Mouse (Mus musculus) small intestine, adult 2 months (tissue): Measurements from ENCODE around the gene Gdnf. TPM values are rescaled to one million over a fixed set of nuclear protein-coding genes. Genes with fewer than 3 reads are reported as not detected.

Source experiments
- H3K27ac ChIP-seq: fragments of 200-500 bp; 2 replicates; pipeline ENCODE4 v1.5.1; 2012; ENCODE audit warnings: low read depth, low read length, control low read depth, inconsistent platforms; ENCODE audit not compliant: insufficient read depth
- H3K27me3 ChIP-seq: fragments of 200-500 bp; 2 replicates; pipeline ENCODE4 v1.6.1; 2012; ENCODE audit warnings: mild to moderate bottlenecking, moderate library complexity, low read length, inconsistent platforms; ENCODE audit not compliant: control insufficient read depth, insufficient read depth
- H3K36me3 ChIP-seq: fragments of 200-500 bp; 2 replicates; pipeline ENCODE4 v1.6.1; 2012; ENCODE audit warnings: mild to moderate bottlenecking, low read length, control low read depth, inconsistent platforms; ENCODE audit not compliant: control insufficient read depth, insufficient read depth
- H3K4me1 ChIP-seq: fragments of 200-500 bp; 2 replicates; pipeline ENCODE4 v1.6.1; 2012; ENCODE audit warnings: low read length, inconsistent platforms, mixed read lengths; ENCODE audit not compliant: control insufficient read depth, insufficient read depth, insufficient read length
- H3K4me3 ChIP-seq: fragments of 200-500 bp; 2 replicates; pipeline ENCODE4 v1.5.1; 2012; ENCODE audit warnings: low read depth, mild to moderate bottlenecking, control low read depth, inconsistent platforms, low read length, moderate library complexity
- CTCF ChIP-seq: fragments of 200-500 bp; IDR thresholded peaks from 2 replicates; pipeline ENCODE4 v1.5.1; 2012; ENCODE audit warnings: low read depth, mild to moderate bottlenecking, control low read depth, inconsistent platforms, low read length, moderate library complexity, mixed read lengths; ENCODE audit not compliant: insufficient replicate concordance, insufficient read length; ENCODE audit errors: extremely low read depth
- POLR2A ChIP-seq: fragments of 200-500 bp; IDR thresholded peaks from 2 replicates; pipeline ENCODE4 v1.6.1; 2012; ENCODE audit warnings: low read depth, mild to moderate bottlenecking, control low read depth, inconsistent platforms, low read length, moderate library complexity
- WGBS: fragments of 180-500 bp; shearing (Covaris S2); methylation state at CpG from one replicate; pipeline ENCODE4 v1.1.7; 2018; 5-methylcytosine and 5-hydroxymethylcytosine counted together
- polyA plus RNA-seq: library from polyadenylated mRNA; depleted of rRNA; stranded (reverse); fragments of >200 nt; gene quantifications from 2 replicates; pipeline ENCODE4 v1.2.3, GENCODE M21; 2012

Gdnf gene
- polyA plus RNA-seq, 1 experiment, result 1.1 TPM

DNA sequence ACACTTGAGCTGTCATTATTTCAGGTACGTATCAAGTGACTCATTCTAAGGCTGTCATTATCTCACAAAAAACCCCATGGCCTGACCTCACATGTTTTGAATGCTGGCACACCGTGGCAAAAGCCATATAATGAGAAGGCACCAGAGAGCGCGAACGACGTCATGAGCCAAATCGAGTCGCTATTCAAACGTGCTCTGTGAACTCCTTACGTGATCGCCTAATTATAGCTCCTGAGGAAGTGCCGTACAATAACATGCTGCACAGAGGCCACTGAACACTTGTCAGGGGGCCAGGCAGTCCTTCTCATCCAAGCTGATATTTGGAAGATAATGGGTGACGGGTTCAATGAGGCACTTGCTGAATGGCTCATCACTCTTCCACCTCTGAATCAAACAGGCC, 46.8 kb downstream of the Gdnf start:
- TF ChIP-seq CTCF (no peak), POLR2A (no peak)
- 74% methylated on average over 13 of the region's 13 CpGs for whole genome bisulfite sequencing
- Histone ChIP-seq H3K4me3 (no peak overlapping the region), H3K4me1 (no peaks in the 10 kb centered on the region), H3K27ac (no peak overlapping the region), H3K36me3 (no peaks in the 10 kb centered on the region), H3K27me3 (no peaks in the 10 kb centered on the region)

DNA sequence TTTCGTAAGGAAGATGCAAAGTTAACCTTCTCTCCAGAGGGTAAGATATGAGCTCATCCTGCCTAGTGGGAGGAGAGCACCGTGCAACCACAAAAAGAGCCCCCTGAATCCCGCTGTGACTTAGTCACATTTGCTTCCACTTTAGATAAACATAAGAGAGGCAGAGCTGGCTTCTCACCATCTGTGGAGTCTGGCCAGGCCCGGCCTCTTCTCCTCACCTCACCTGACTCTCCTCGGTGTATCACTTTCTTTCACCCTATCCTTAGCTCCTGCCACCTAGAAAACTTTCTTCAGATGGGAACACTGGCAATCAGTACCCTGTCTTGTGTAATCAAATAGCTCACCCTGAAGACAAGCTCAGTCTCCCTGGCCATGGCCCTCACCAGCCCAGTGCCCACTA, 48.2 kb downstream of the Gdnf start:
- no peak for TF ChIP-seq CTCF
- no peak for TF ChIP-seq POLR2A
- H3K27ac ChIP-seq, result no peak overlapping the region
- H3K27me3 ChIP-seq, result no peaks in the 10 kb centered on the region
- no peaks in the 10 kb centered on the region for H3K4me1 ChIP-seq
- H3K4me3 ChIP-seq, result no peak overlapping the region
- 78% methylated on average over 5 of the region's 5 CpGs for WGBS
- H3K36me3 ChIP-seq, result no peaks in the 10 kb centered on the region

DNA sequence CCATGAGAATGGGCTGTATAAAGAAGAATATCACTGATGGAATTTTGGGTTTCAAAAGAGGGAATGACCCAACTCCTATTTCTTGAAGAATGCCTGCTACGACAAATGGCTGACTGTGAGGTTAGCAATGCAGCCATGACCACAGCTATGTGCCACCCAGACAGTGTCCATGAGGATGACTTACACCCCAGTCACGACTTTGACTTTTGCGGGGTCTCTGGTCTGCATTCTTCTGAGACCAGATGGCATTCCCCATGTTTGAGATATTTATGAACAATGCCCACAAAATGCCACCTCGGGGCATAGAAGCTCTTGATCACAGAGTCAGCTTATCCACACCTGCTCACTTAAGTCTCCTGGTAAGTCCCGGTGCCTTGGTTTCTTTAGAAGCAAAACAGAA, 52.2 kb downstream of the Gdnf start:
- H3K36me3 ChIP-seq, result no peaks in the 10 kb centered on the region
- WGBS, result 83% methylated on average over 5 of the region's 5 CpGs
- H3K4me1 ChIP-seq, result no peaks in the 10 kb centered on the region
- H3K4me3 ChIP-seq, result no peak overlapping the region
- TF ChIP-seq CTCF, result no peak
- TF ChIP-seq POLR2A, result no peak
- H3K27me3 ChIP-seq, result no peaks in the 10 kb centered on the region
- H3K27ac ChIP-seq, result no peak overlapping the region

DNA sequence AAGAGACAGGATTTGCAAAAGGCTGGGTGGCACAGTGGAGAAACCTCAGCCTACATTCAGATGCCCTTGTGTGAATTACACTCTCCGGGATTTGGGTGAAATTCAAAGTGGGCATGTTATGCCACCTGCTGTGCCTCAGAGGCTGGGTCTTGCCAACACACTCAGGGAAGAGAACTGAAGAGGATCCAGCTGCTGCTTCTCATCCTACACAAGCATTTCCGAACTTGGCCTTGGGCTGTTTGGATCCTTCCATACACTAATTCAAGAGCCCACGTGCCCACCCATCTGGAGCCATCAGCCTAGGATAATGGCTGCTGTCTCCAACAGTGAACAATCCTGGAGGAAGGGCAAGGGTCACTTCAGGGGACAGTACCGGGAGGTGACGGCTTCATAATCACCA, 52.7 kb downstream of the Gdnf start:
- no peak for TF ChIP-seq POLR2A
- TF ChIP-seq CTCF, result no peak
- no peaks in the 10 kb centered on the region for H3K27me3 ChIP-seq
- H3K4me3 ChIP-seq, result no peak overlapping the region
- no peaks in the 10 kb centered on the region for H3K4me1 ChIP-seq
- no peaks in the 10 kb centered on the region for H3K36me3 ChIP-seq
- no peak overlapping the region for H3K27ac ChIP-seq
- 44% methylated on average over 5 of the region's 5 CpGs for WGBS

DNA sequence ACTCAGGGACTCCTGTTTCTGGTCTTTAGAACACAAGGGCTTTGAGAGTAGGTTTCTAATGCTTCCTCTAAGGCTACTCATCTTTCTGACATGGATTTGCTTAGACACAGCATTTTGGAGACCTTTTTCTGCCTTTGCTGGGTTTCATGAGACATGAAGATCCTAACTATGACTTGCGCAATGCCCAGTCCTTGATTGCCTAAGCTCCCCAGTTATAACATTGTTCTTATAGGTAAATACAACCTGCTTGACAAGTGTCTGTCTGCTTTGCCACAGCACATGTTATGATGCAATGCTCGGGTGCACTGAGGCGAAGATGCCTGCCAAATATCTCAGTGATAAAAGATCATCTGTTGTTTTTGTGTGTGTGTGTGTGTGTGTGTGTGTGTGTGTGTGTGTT, 54.7 kb downstream of the Gdnf start:
- no peaks in the 10 kb centered on the region for H3K36me3 ChIP-seq
- H3K4me1 ChIP-seq, result no peaks in the 10 kb centered on the region
- H3K27me3 ChIP-seq, result no peaks in the 10 kb centered on the region
- H3K27ac ChIP-seq, result no peak overlapping the region
- TF ChIP-seq POLR2A, result no peak
- TF ChIP-seq CTCF, result no peak
- no peak overlapping the region for H3K4me3 ChIP-seq
- 69% methylated on average over 3 of the region's 3 CpGs for WGBS

DNA sequence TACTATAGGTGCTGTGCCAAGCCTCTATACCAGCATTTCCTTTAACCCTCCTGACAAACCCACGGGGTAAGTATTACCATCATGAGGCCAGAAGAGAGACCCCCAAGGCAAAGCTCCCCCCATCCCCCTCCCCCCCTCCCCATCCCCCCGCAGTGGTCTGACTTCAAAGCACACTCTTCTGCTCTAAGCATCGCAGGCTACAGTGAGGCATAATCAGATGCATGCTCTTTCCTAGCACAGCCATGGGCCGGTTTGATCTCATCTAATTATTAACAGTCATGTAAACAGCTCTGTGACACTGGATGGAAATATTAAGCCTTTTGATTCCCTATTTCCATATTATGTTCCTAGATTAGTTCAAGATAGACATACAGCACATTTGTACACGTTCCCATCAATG, 61.8 kb downstream of the Gdnf start:
- no peaks in the 10 kb centered on the region for H3K4me1 ChIP-seq
- no peak for TF ChIP-seq POLR2A
- no peak for TF ChIP-seq CTCF
- WGBS, result 68% methylated on average over 5 of the region's 5 CpGs

DNA sequence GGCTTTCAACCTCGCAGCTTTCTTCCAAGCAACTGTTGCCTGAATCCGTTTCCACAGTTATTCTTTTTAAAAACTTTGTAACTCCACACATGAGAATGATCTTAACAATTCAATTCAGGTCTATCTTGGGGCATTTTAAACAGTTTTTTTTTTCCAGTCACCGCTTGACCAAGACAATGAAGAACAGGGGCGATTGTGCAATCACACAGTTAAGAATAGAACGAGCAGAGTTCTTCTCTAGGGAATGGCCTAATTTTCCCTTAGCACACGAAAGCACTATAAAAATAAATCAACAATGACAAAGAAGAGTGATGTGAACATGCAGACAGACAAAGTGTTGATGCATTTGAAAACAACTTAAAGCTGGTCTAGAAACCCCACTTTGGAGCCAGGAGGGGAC, 65.2 kb downstream of the Gdnf start:
- H3K36me3 ChIP-seq, result peaks cover 6% of the 10 kb centered on the region; the same call in 1 of the 2 replicates
- 76% methylated on average over 6 of the region's 6 CpGs for WGBS
- H3K4me1 ChIP-seq, result no peaks in the 10 kb centered on the region
- no peak overlapping the region for H3K4me3 ChIP-seq
- no peaks in the 10 kb centered on the region for H3K27me3 ChIP-seq
- TF ChIP-seq POLR2A, result no peak
- no peak for TF ChIP-seq CTCF
- no peak overlapping the region for H3K27ac ChIP-seq

More for the DNA sequence above, 61.8 kb downstream of the Gdnf start:
- Histone ChIP-seq H3K4me3 (no peak overlapping the region), H3K27me3 (no peaks in the 10 kb centered on the region), H3K36me3 (no peaks in the 10 kb centered on the region), H3K27ac (no peak overlapping the region)
